Comparison of ENCODE assay signal across 8 mouse cellular contexts in the genomic region with DNA sequence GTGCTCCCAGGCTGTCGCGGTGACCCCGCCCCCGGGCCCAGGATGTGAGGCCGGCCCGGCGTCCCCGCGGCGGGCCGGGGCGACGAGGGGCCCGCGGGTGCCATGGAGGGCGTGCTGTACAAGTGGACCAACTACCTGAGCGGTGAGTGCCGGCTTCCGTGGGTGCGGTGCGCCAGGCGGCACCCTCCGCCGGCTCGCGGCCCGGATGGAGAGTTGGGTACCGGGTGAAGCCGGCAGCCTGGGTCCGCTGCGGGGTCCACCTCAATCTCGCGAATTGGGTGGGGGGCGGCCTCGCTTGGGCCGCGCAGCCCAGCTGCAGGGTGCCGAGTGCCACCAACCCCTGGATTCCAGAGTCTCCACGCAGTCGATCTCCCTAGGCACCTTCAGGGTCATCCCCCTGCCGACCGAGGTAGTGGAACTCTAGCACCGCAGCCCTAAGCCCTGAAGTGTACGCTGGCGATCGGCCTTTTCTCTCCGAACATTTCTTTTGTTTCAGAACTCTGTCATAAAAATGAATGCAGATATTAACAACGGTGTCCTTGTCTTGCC. TPM values are rescaled to one million over a fixed set of nuclear protein-coding genes. Genes with fewer than 3 reads are reported as not detected.
DNase-seq lines count a peak whose midpoint lies in the region; ATAC-seq and TF ChIP-seq lines count a peak whose summit lies in the region.

No protein-coding gene starts in this region.

- H3K27ac ChIP-seq in heart, embryonic 11.5 days (ENCODE audit: low read depth, low read length), result peak overlapping the region; percentile 78
- H3K27ac ChIP-seq in forebrain, embryonic 13.5 days, result peak overlapping the region; percentile 76; the same call in 1 of the 2 replicates
- H3K27ac ChIP-seq in liver, embryonic 16.5 days (ENCODE audit: low read length), result peak overlapping the region; percentile 67

- under 1% methylated on average over 43 of the region's 48 CpGs for WGBS in heart, embryonic 11.5 days (ENCODE audit: insufficient replicate concordance)
- WGBS in forebrain, embryonic 13.5 days, result under 1% methylated on average over 47 of the region's 48 CpGs
- WGBS in liver, embryonic 16.5 days (ENCODE audit: insufficient replicate concordance), result 1% methylated on average over 48 of the region's 48 CpGs

- no peak for DNase-seq in heart, postnatal 14 days
- DNase-seq in urinary bladder, postnatal 36 days (ENCODE audit: low spot score in 2 of 2), result no peak
- no peak for DNase-seq in spleen, postnatal 10 days (ENCODE audit: low spot score in 2 of 2)
- DNase-seq in gastrocnemius, postnatal 25 days, result no peak

- peak overlapping the region; percentile 94 for H3K4me3 ChIP-seq in heart, embryonic 11.5 days (ENCODE audit: low read depth, low read length)
- peak overlapping the region; percentile 90 for H3K4me3 ChIP-seq in E14TG2a.4 (replicated peaks; ENCODE audit: low read length)
- peak overlapping the region; percentile 90 for H3K4me3 ChIP-seq in forebrain, embryonic 13.5 days
- H3K4me3 ChIP-seq in liver, embryonic 16.5 days (ENCODE audit: low read depth, low read length), result peak overlapping the region; percentile 81

- H3K27me3 ChIP-seq in heart, embryonic 11.5 days (ENCODE audit: control insufficient read depth, insufficient read depth, low read length), result no peaks in the 10 kb centered on the region
- peaks cover 19% of the 10 kb centered on the region for H3K27me3 ChIP-seq in E14TG2a.4 (ENCODE audit: insufficient read depth, low read length)
- H3K27me3 ChIP-seq in forebrain, embryonic 13.5 days, result no peaks in the 10 kb centered on the region
- no peaks in the 10 kb centered on the region; the same call in 1 of the 2 replicates for H3K27me3 ChIP-seq in liver, embryonic 16.5 days (ENCODE audit: control insufficient read depth, insufficient read depth, low read depth, low read length)

- H3K36me3 ChIP-seq in heart, embryonic 11.5 days (ENCODE audit: control insufficient read depth, insufficient read depth, low read length), result no peaks in the 10 kb centered on the region
- no peaks in the 10 kb centered on the region for H3K36me3 ChIP-seq in E14TG2a.4 (ENCODE audit: insufficient read depth, low read length)
- H3K36me3 ChIP-seq in forebrain, embryonic 13.5 days (ENCODE audit: poor library complexity, severe bottlenecking), result no peaks in the 10 kb centered on the region
- no peaks in the 10 kb centered on the region for H3K36me3 ChIP-seq in liver, embryonic 16.5 days (ENCODE audit: control insufficient read depth, insufficient read depth)

- H3K9ac ChIP-seq in heart, embryonic 11.5 days (ENCODE audit: low read depth, low read length), result peak overlapping the region; percentile 88
- peak overlapping the region; percentile 92 for H3K9ac ChIP-seq in forebrain, embryonic 13.5 days
- peak overlapping the region; percentile 76 for H3K9ac ChIP-seq in liver, embryonic 16.5 days (ENCODE audit: low read depth, low read length)

- ATAC-seq in heart, embryonic 11.5 days (replicated peaks; ENCODE audit: insufficient number of reproducible peaks, low FRiP score, low TSS enrichment), result no peak; the same call in 1 of the 2 replicates
- ATAC-seq in forebrain, embryonic 13.5 days, result no peak
- no peak for ATAC-seq in liver, embryonic 16.5 days (ENCODE audit: low read depth)

- no peaks in the 10 kb centered on the region for H3K9me3 ChIP-seq in heart, embryonic 11.5 days (replicated peaks; ENCODE audit: control insufficient read depth, low read length)
- no peaks in the 10 kb centered on the region for H3K9me3 ChIP-seq in E14TG2a.4 (ENCODE audit: low read length)
- no peaks in the 10 kb centered on the region for H3K9me3 ChIP-seq in forebrain, embryonic 13.5 days (replicated peaks)
- no peaks in the 10 kb centered on the region for H3K9me3 ChIP-seq in liver, embryonic 16.5 days (replicated peaks; ENCODE audit: control insufficient read depth, low read length)

- intact Hi-C loops in heart, postnatal 14 days (cut with DNase I), result loop anchor here (2.0 to 10.0 kb wide), 3 partner anchors 89 to 399 kb away; a partner anchor contains a TSS

- TF ChIP-seq CTCF in E14TG2a.4 (conservative IDR thresholded peaks at IDR 0.05; ENCODE audit: low read length), result no peak

- peaks cover 10% of the 10 kb centered on the region; the same call in 1 of the 2 replicates for H3K4me1 ChIP-seq in heart, embryonic 11.5 days (ENCODE audit: control insufficient read depth, insufficient read depth, low read length)
- H3K4me1 ChIP-seq in E14TG2a.4 (replicated peaks; ENCODE audit: low read depth, low read length), result peaks cover 35% of the 10 kb centered on the region
- peaks cover 53% of the 10 kb centered on the region for H3K4me1 ChIP-seq in forebrain, embryonic 13.5 days
- peaks cover 9% of the 10 kb centered on the region for H3K4me1 ChIP-seq in liver, embryonic 16.5 days (ENCODE audit: control insufficient read depth, low read depth, low read length)

- peak overlapping the region; percentile 87 for H3K4me2 ChIP-seq in heart, embryonic 11.5 days
- H3K4me2 ChIP-seq in forebrain, embryonic 13.5 days, result peak overlapping the region; percentile 75
- peak overlapping the region; percentile 91 for H3K4me2 ChIP-seq in liver, embryonic 16.5 days (ENCODE audit: low read depth, low read length)

RNA-seq across cellular contexts. Expression of a gene that starts 0.5 kb away (rescaled TPM):
- 13.0 and 13.6 TPM in 2 replicates for polyA plus RNA-seq in heart, embryonic 11.5 days (2014; fragmentation: Nextera tagmentation; extraction: Ambion mirVana)
- total RNA-seq in heart, postnatal 14 days (2021), result 10 to 100 TPM; 10.3 to 12.5 TPM
- 10.6 and 12.1 TPM in 2 replicates for polyA plus RNA-seq in forebrain, embryonic 13.5 days (2015; fragmentation: Nextera tagmentation; extraction: Ambion mirVana)
- polyA plus RNA-seq in liver, embryonic 16.5 days (2015; fragmentation: Nextera tagmentation; extraction: Ambion mirVana), result 2.1 and 2.5 TPM in 2 replicates
- 1 to 10 TPM; 3.8 to 4.0 TPM for total RNA-seq in gastrocnemius, postnatal 25 days (2021)

RNA-seq across cellular contexts. Expression of a gene that starts 1.7 kb away (rescaled TPM):
- 23.5 and 34.3 TPM in 2 replicates for polyA plus RNA-seq in heart, embryonic 11.5 days (2014; fragmentation: Nextera tagmentation; extraction: Ambion mirVana)
- total RNA-seq in heart, postnatal 14 days (2021), result 10 to 100 TPM; 11.8 to 11.9 TPM
- 9.1 and 9.4 TPM in 2 replicates for polyA plus RNA-seq in forebrain, embryonic 13.5 days (2015; fragmentation: Nextera tagmentation; extraction: Ambion mirVana)
- polyA plus RNA-seq in liver, embryonic 16.5 days (2015; fragmentation: Nextera tagmentation; extraction: Ambion mirVana), result 4.1 and 4.3 TPM in 2 replicates
- 1 to 10 TPM; 7.6 to 8.4 TPM for total RNA-seq in gastrocnemius, postnatal 25 days (2021)

RNA-seq across cellular contexts. Expression of a gene that starts 29.1 kb away (rescaled TPM):
- 15.5 and 17.7 TPM in 2 replicates for polyA plus RNA-seq in heart, embryonic 11.5 days (2014; fragmentation: Nextera tagmentation; extraction: Ambion mirVana)
- total RNA-seq in heart, postnatal 14 days (2021), result 10 to 100 TPM in 1 of 2 experiments, 1 to 10 TPM in 1; 9.7 to 12.8 TPM
- 129 and 131 TPM in 2 replicates for polyA plus RNA-seq in forebrain, embryonic 13.5 days (2015; fragmentation: Nextera tagmentation; extraction: Ambion mirVana)
- 0.09 and 0.34 TPM in 2 replicates for polyA plus RNA-seq in liver, embryonic 16.5 days (2015; fragmentation: Nextera tagmentation; extraction: Ambion mirVana)
- total RNA-seq in gastrocnemius, postnatal 25 days (2021), result 1 to 10 TPM; 3.3 to 4.2 TPM

Comparison
In these comparisons a context has a peak if more than half of its experiments do, and no peak if none do; other contexts are left out.
1. RNA of a gene that starts 29.1 kb away (polyA plus RNA-seq): 129 to 131 TPM in forebrain, embryonic 13.5 days and 15.5 to 17.7 TPM in heart, embryonic 11.5 days; 0.09 to 0.34 TPM in liver, embryonic 16.5 days; every median in the first group is over 10 times any median in the second.
2. Peak in every context shown above with its lines, with median percentiles within 50 percentile points of each other: H3K27ac ChIP-seq, H3K4me2 ChIP-seq, H3K4me3 ChIP-seq and H3K9ac ChIP-seq.